ENCODE assay signal across 8 mouse cellular contexts in the genomic region with DNA sequence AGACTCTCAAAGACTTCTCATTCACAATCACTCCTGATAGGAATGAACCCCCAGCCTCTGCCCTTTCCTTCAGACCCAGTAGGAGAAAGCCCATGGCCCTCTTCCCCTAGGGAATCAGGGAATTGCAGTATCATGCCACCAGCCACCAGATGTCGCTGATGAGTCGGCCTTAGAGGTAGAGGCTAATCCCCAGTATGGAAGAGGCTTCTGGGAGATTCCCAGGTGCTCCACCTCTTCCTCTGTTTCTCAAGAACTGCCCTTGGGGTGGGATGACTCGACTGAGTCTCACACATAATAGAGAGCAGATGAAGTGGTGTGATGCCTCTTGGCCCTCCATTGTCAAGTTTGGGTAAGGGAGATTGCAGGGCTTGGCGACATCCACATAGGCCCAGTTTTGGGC. TPM values are rescaled to one million over a fixed set of nuclear protein-coding genes. Genes with fewer than 3 reads are reported as not detected.
DNase-seq lines count a peak whose midpoint lies in the region; ATAC-seq and TF ChIP-seq lines count a peak whose summit lies in the region.

No protein-coding gene starts in this region.

- H3K27ac ChIP-seq in forebrain, embryonic 13.5 days = no peak overlapping the region
- H3K27ac ChIP-seq in forebrain, embryonic 16.5 days (ENCODE audit: low read length) = no peak overlapping the region
- H3K27ac ChIP-seq in thymus, adult 2 months (ENCODE audit: control insufficient read depth, insufficient read depth, low read length) = no peak overlapping the region
- H3K27ac ChIP-seq in cortical plate, adult 2 months (ENCODE audit: insufficient read depth, low read length) = no peak overlapping the region
- no peak overlapping the region for H3K27ac ChIP-seq in lung, postnatal 0 days (ENCODE audit: low read length)

- peak; percentile 54 for DNase-seq in thymus, adult 2 months
- no peak for DNase-seq in thymus, adult 18-20 months
- peak; percentile 85 for DNase-seq in heart, postnatal 4 days
- peak; percentile 89 for DNase-seq in lung, postnatal 0 days (ENCODE audit: low spot score)
- peak; percentile 59 for DNase-seq in splenic B cell, adult 2 months (ENCODE audit: low read depth, low spot score)

- TF ChIP-seq EP300 in lung, postnatal 0 days (IDR thresholded peaks at IDR 0.05) = no peak

- peaks cover 11% of the 10 kb centered on the region for H3K27me3 ChIP-seq in forebrain, embryonic 13.5 days
- H3K27me3 ChIP-seq in forebrain, embryonic 16.5 days (replicated peaks; ENCODE audit: control insufficient read depth, insufficient read depth, low read length) = no peaks in the 10 kb centered on the region
- no peaks in the 10 kb centered on the region for H3K27me3 ChIP-seq in thymus, adult 2 months (ENCODE audit: control insufficient read depth, insufficient read depth, low read length)
- H3K27me3 ChIP-seq in lung, postnatal 0 days (replicated peaks; ENCODE audit: insufficient read depth, low read length) = no peaks in the 10 kb centered on the region
- no peaks in the 10 kb centered on the region for H3K27me3 ChIP-seq in splenic B cell, adult 2 months (ENCODE audit: control insufficient read depth, insufficient read depth, low read length, poor library complexity, severe bottlenecking)

- H3K9me3 ChIP-seq in forebrain, embryonic 13.5 days (replicated peaks) = no peaks in the 10 kb centered on the region
- H3K9me3 ChIP-seq in forebrain, embryonic 16.5 days (ENCODE audit: control insufficient read depth, low read length) = no peaks in the 10 kb centered on the region
- no peaks in the 10 kb centered on the region for H3K9me3 ChIP-seq in lung, postnatal 0 days (ENCODE audit: low read length)

- TF ChIP-seq POLR2A in thymus, adult 2 months (IDR thresholded peaks at IDR 0.05; ENCODE audit: control insufficient read depth, extremely low read depth, insufficient read depth, low read length, poor library complexity) = no peak
- TF ChIP-seq POLR2A in cortical plate, adult 2 months (IDR thresholded peaks at IDR 0.05; ENCODE audit: extremely low read depth, insufficient read depth, low read length) = no peak

- H3K4me2 ChIP-seq in forebrain, embryonic 13.5 days = no peak overlapping the region
- no peak overlapping the region for H3K4me2 ChIP-seq in forebrain, embryonic 16.5 days (ENCODE audit: low read length)
- H3K4me2 ChIP-seq in lung, postnatal 0 days (replicated peaks; ENCODE audit: low read depth, low read length) = no peak overlapping the region

- 0 out of 2 replicates have a peak, but pooled peaks have one; percentile 3 for ATAC-seq in forebrain, embryonic 13.5 days
- ATAC-seq in forebrain, embryonic 16.5 days = no peak
- peak; percentile 60 for ATAC-seq in lung, postnatal 0 days

- no peak overlapping the region for H3K9ac ChIP-seq in forebrain, embryonic 13.5 days
- no peak overlapping the region for H3K9ac ChIP-seq in forebrain, embryonic 16.5 days (replicated peaks; ENCODE audit: low read depth, low read length)
- no peak overlapping the region for H3K9ac ChIP-seq in lung, postnatal 0 days (replicated peaks; ENCODE audit: low read depth)

- 27% methylated on average over 4 of the region's 4 CpGs for WGBS in forebrain, embryonic 13.5 days
- 26% methylated on average over 4 of the region's 4 CpGs for WGBS in forebrain, embryonic 16.5 days
- 24% methylated on average over 4 of the region's 4 CpGs for WGBS in thymus, adult 2 months
- 18% methylated on average over 4 of the region's 4 CpGs for WGBS in lung, postnatal 0 days

- H3K4me1 ChIP-seq in forebrain, embryonic 13.5 days = peaks cover 39% of the 10 kb centered on the region
- peaks cover 37% of the 10 kb centered on the region for H3K4me1 ChIP-seq in forebrain, embryonic 16.5 days (replicated peaks; ENCODE audit: control insufficient read depth, insufficient read depth, low read length)
- peaks cover 13% of the 10 kb centered on the region for H3K4me1 ChIP-seq in thymus, adult 2 months (replicated peaks; ENCODE audit: control insufficient read depth, insufficient read depth, low read length)
- H3K4me1 ChIP-seq in cortical plate, adult 2 months (ENCODE audit: control insufficient read depth, insufficient read depth, low read length) = peaks cover 7% of the 10 kb centered on the region; the same call in 1 of the 2 replicates
- peaks cover 20% of the 10 kb centered on the region for H3K4me1 ChIP-seq in lung, postnatal 0 days (ENCODE audit: insufficient read depth, low read depth, low read length)

- no peak overlapping the region for H3K4me3 ChIP-seq in forebrain, embryonic 13.5 days
- H3K4me3 ChIP-seq in forebrain, embryonic 16.5 days (replicated peaks; ENCODE audit: low read length) = no peak overlapping the region
- no peak overlapping the region for H3K4me3 ChIP-seq in thymus, adult 2 months (ENCODE audit: control insufficient read depth, insufficient read depth, low read length)
- no peak overlapping the region for H3K4me3 ChIP-seq in cortical plate, adult 2 months (ENCODE audit: insufficient read depth, low read length)
- no peak overlapping the region for H3K4me3 ChIP-seq in lung, postnatal 0 days (ENCODE audit: low read depth, low read length)

- no peaks in the 10 kb centered on the region for H3K36me3 ChIP-seq in forebrain, embryonic 13.5 days (ENCODE audit: poor library complexity, severe bottlenecking)
- H3K36me3 ChIP-seq in forebrain, embryonic 16.5 days (ENCODE audit: control insufficient read depth, insufficient read depth) = no peaks in the 10 kb centered on the region
- H3K36me3 ChIP-seq in thymus, adult 2 months (ENCODE audit: control insufficient read depth, insufficient read depth, low read length) = no peaks in the 10 kb centered on the region
- H3K36me3 ChIP-seq in lung, postnatal 0 days (ENCODE audit: insufficient read depth, low read length) = no peaks in the 10 kb centered on the region
- H3K36me3 ChIP-seq in splenic B cell, adult 2 months (ENCODE audit: control insufficient read depth, insufficient read depth, low read length, poor library complexity, severe bottlenecking) = no peaks in the 10 kb centered on the region

- peak; percentile 50; the same call in 1 of the 2 replicates for TF ChIP-seq CTCF in thymus, adult 2 months (IDR thresholded peaks at IDR 0.05; ENCODE audit: borderline replicate concordance, control insufficient read depth, extremely low read depth, insufficient read depth, low read length, poor library complexity)
- peak; percentile 98 for TF ChIP-seq CTCF in cortical plate, adult 2 months (IDR thresholded peaks at IDR 0.05; ENCODE audit: extremely low read depth, insufficient read depth, low read length)
- TF ChIP-seq CTCF in lung, postnatal 0 days (IDR thresholded peaks at IDR 0.05) = peak; percentile 97

RNA-seq across cellular contexts. Expression of a gene that starts 3.7 kb away (rescaled TPM):
- 2.3 and 3.3 TPM in 2 replicates for polyA plus RNA-seq in forebrain, embryonic 13.5 days (2015; fragmentation: Nextera tagmentation; extraction: Ambion mirVana)
- 1.7 and 2.2 TPM in 2 replicates for polyA plus RNA-seq in forebrain, embryonic 16.5 days (2015; fragmentation: Nextera tagmentation; extraction: Ambion mirVana)
- 0.91 and 1.0 TPM in 2 replicates for polyA plus RNA-seq in thymus, adult 2 months (2012; rRNA removed)
- polyA plus RNA-seq in cortical plate, adult 2 months (2012; rRNA removed) = 0.78 and 1.1 TPM in 2 replicates
- under 1 TPM; 0.16 to 0.29 TPM for total RNA-seq in heart, postnatal 4 days (2021)
- polyA plus RNA-seq in lung, postnatal 0 days (2015; fragmentation: Nextera tagmentation; extraction: Ambion mirVana) = 0.15 and 0.31 TPM in 2 replicates

RNA-seq across cellular contexts. Expression of a gene that starts 9.8 kb away (rescaled TPM):
- 1.3 and 3.1 TPM in 2 replicates for polyA plus RNA-seq in forebrain, embryonic 13.5 days (2015; fragmentation: Nextera tagmentation; extraction: Ambion mirVana)
- 2.8 and 2.9 TPM in 2 replicates for polyA plus RNA-seq in forebrain, embryonic 16.5 days (2015; fragmentation: Nextera tagmentation; extraction: Ambion mirVana)
- 10.7 and 13.3 TPM in 2 replicates for polyA plus RNA-seq in thymus, adult 2 months (2012; rRNA removed)
- 12.0 and 16.0 TPM in 2 replicates for polyA plus RNA-seq in cortical plate, adult 2 months (2012; rRNA removed)
- total RNA-seq in heart, postnatal 4 days (2021) = 10 to 100 TPM; 14.5 to 15.0 TPM
- polyA plus RNA-seq in lung, postnatal 0 days (2015; fragmentation: Nextera tagmentation; extraction: Ambion mirVana) = 6.4 and 7.1 TPM in 2 replicates

Comparison
In these comparisons a context has a peak if more than half of its experiments do, and no peak if none do; other contexts are left out.
1. DNase-seq: peak in thymus, adult 2 months (single experiment), heart, postnatal 4 days (single experiment), lung, postnatal 0 days (single experiment) and splenic B cell, adult 2 months (single experiment); none in thymus, adult 18-20 months (0 of 2).
2. Peak in every context shown above with its lines, with median percentiles within 50 percentile points of each other: CTCF ChIP-seq.